Mouse (Mus musculus) embryonic facial prominence, embryonic 15.5 days (tissue): ENCODE results near the gene Klrg1. TPM values are rescaled to one million over a fixed set of nuclear protein-coding genes. Genes with fewer than 3 reads are reported as not detected.

Source experiments
- ATAC-seq: fragments of 200-750 bp; cut with Nextera tagmentation; 2 replicates; pipeline ENCODE4 v1.8.0; 2017; ENCODE audit warnings: low read depth, moderate TSS enrichment; ENCODE audit not compliant: insufficient number of reproducible peaks, low FRiP score, low TSS enrichment
- H3K27ac ChIP-seq: fragments of 300-500 bp; sonication (generic); replicated peaks from 2 replicates; pipeline ENCODE4 v1.5.1; 2015; ENCODE audit warnings: mild to moderate bottlenecking, inconsistent platforms
- H3K27me3 ChIP-seq: fragments of 300-500 bp; sonication (generic); 2 replicates; pipeline ENCODE4 v1.6.1; 2015; ENCODE audit warnings: inconsistent platforms
- H3K36me3 ChIP-seq: fragments of 300-500 bp; sonication (generic); 2 replicates; pipeline ENCODE4 v1.6.1; 2015; ENCODE audit warnings: mild to moderate bottlenecking, inconsistent platforms
- H3K4me1 ChIP-seq: fragments of 300-500 bp; sonication (generic); 2 replicates; pipeline ENCODE4 v1.6.1; 2015; ENCODE audit warnings: inconsistent platforms
- H3K4me2 ChIP-seq: fragments of 300-500 bp; sonication (generic); replicated peaks from 2 replicates; pipeline ENCODE4 v1.6.1; 2015; ENCODE audit warnings: mild to moderate bottlenecking, inconsistent platforms
- H3K4me3 ChIP-seq: fragments of 300-500 bp; sonication (generic); replicated peaks from 2 replicates; pipeline ENCODE4 v1.5.1; 2015; ENCODE audit warnings: mild to moderate bottlenecking, inconsistent platforms
- H3K9ac ChIP-seq: fragments of 300-500 bp; sonication (generic); 2 replicates; pipeline ENCODE4 v1.6.1; 2015; ENCODE audit warnings: inconsistent platforms
- H3K9me3 ChIP-seq: fragments of 300-500 bp; sonication (generic); replicated peaks from 2 replicates; pipeline ENCODE4 v1.6.1; 2016; ENCODE audit warnings: inconsistent platforms
- WGBS: fragments of 180-500 bp; shearing (Covaris S2); methylation state at CpG from one replicate; pipeline ENCODE4 v1.1.7; 2015; 5-methylcytosine and 5-hydroxymethylcytosine counted together
- polyA plus RNA-seq: library from polyadenylated mRNA; unstranded; fragments of >200 nt; fragmentation: Nextera tagmentation; extraction: Ambion mirVana; gene quantifications from 2 replicates; pipeline ENCODE4 v1.2.1, GENCODE M21; 2015

The Klrg1 gene
- polyA plus RNA-seq, 1 experiment from 2014 or later: not detected

DNA sequence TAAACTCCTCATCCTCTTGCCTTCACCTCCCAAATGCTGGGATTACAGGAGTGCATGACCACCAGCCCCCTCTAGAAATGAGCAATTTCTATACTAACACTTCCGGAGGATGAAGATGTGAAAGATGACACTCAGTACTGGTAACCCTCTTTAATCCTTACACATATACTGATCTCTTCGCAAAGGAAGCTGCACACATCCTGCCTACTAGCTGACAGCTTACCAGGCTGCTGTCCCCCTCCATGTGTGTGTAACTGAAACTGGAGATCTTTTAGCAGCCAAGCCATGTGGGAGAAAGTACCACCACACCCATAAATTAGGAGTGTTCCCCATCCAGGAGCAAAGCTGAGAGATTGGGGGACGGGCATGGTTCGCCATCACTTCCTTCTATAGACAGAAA, 13.5 kb downstream of the Klrg1 start:
- Histone ChIP-seq H3K4me3 (no peak overlapping the region), H3K9me3 (no peaks in the 10 kb centered on the region), H3K27me3 (no peaks in the 10 kb centered on the region), H3K4me2 (no peak overlapping the region), H3K27ac (no peak overlapping the region), H3K36me3 (no peaks in the 10 kb centered on the region), H3K4me1 (no peaks in the 10 kb centered on the region), H3K9ac (no peak overlapping the region)
- 74% methylated on average over 4 of the region's 4 CpGs for WGBS
- ATAC-seq: no peak

DNA sequence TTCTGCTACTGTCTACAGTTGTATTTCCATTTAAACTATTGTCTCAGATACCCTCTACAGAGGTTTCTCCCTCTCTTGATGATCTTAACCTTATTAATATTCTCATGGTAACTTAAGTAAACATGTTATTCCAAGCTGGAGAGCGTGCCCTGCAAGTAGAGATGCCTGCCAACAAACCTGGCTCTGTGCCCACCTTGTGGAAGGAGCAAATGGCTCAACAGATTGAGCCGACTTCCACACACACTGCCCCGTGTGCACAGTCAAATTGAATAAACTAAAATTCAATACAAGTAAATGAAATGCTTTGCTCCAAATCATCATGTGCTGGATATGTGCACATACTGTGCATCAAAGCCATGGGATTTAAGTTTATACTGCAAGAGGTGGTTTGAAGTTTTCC, 14.1 kb downstream of the Klrg1 start:
- 18% methylated on average over 3 of the region's 3 CpGs for WGBS
- Histone ChIP-seq H3K4me1 (no peaks in the 10 kb centered on the region), H3K4me2 (no peak overlapping the region), H3K27ac (no peak overlapping the region), H3K36me3 (no peaks in the 10 kb centered on the region), H3K27me3 (no peaks in the 10 kb centered on the region), H3K4me3 (no peak overlapping the region), H3K9me3 (no peaks in the 10 kb centered on the region), H3K9ac (no peak overlapping the region)
- ATAC-seq: no peak

DNA sequence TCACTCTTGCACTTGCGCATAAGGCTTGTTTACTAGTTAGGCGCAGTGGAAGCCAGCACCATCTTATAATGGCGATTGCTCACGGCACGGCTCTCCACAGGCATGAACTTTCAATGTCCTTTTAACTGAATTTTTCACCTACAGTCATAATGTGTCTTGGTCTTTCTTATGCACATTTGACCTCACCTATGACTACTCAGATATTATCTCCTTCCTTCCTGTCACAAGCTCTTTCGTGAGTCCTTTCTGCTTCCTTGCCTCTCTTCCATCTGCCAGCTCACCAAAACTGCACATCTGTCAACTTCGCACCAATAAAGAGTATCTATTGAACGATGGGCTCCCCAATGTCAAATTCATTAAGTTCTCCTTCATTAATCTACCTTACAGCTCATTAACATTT, 20.1 kb downstream of the Klrg1 start:
- no peak overlapping the region for H3K9ac ChIP-seq
- H3K4me2 ChIP-seq: no peak overlapping the region
- ATAC-seq: no peak
- no peaks in the 10 kb centered on the region for H3K36me3 ChIP-seq
- no peak overlapping the region for H3K27ac ChIP-seq
- no peaks in the 10 kb centered on the region for H3K4me1 ChIP-seq
- H3K9me3 ChIP-seq: no peaks in the 10 kb centered on the region
- no peaks in the 10 kb centered on the region for H3K27me3 ChIP-seq
- H3K4me3 ChIP-seq: no peak overlapping the region
- WGBS: 88% methylated on average over 8 of the region's 8 CpGs

DNA sequence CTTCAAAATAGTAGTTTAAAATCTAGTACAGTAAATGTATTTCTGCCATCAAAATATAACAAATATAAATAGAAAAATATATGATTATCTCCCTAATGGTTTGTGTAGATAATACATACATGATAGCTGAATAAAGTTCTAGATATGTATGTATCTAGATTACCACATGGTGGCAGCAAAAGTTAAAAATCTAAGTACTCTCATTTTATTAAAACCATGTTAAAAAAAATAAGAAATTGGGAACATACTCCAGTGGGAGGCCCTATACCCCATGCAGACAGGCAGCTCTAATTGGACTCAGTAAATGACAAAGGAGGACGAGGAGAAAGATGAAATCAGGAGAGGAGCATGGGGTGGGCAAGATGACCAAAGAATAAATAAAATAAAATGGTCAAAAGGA, 30.5 kb downstream of the Klrg1 start:
- 14% methylated on average over 1 of the region's 1 CpGs for whole genome bisulfite sequencing

DNA sequence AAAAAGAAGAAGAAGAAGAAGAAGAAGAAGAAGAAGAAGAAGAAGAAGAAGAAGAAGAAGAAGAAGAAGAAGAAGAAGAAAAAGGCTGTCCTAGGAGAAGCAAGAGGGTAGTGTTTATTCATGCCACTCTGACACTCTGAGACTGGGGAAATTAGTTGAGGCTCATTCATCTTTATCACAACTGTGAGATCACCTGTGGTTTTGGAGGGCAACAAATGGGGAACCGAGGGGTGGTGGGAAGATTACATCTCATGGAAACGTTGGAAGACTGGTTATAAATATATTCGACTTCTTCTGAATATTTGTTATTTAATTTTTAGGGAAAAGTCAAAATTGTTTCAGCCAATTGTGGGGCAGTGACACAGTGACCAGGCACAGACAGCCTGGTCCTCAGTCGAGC, 32.6 kb downstream of the Klrg1 start:
- Histone ChIP-seq H3K4me2 (no peak overlapping the region), H3K9me3 (no peaks in the 10 kb centered on the region), H3K36me3 (no peaks in the 10 kb centered on the region), H3K4me3 (no peak overlapping the region), H3K27ac (no peak overlapping the region), H3K27me3 (no peaks in the 10 kb centered on the region), H3K4me1 (no peaks in the 10 kb centered on the region), H3K9ac (no peak overlapping the region)
- WGBS: 75% methylated on average over 4 of the region's 4 CpGs
- ATAC-seq: no peak

More for the DNA sequence above, 30.5 kb downstream of the Klrg1 start:
- no peak overlapping the region for H3K4me3 ChIP-seq
- H3K27ac ChIP-seq: no peak overlapping the region
- no peak for ATAC-seq
- no peaks in the 10 kb centered on the region for H3K27me3 ChIP-seq
- H3K9ac ChIP-seq: no peak overlapping the region
- H3K4me1 ChIP-seq: no peaks in the 10 kb centered on the region
- no peaks in the 10 kb centered on the region for H3K36me3 ChIP-seq
- H3K9me3 ChIP-seq: no peaks in the 10 kb centered on the region
- H3K4me2 ChIP-seq: no peak overlapping the region

Other genes with a start within 250 kb of the Klrg1 start
- gene M6pr, start 25.8 kb upstream of the Klrg1 start, polyA plus RNA-seq: 88.2 and 94.8 TPM in 2 replicates
- 17.6 and 19.6 TPM in 2 replicates for gene Phc1, start 57.7 kb upstream of the Klrg1 start, polyA plus RNA-seq
- gene Rimklb, start 215.9 kb upstream of the Klrg1 start, polyA plus RNA-seq: 6.5 and 11.3 TPM in 2 replicates
- 25.7 and 28.4 TPM in 2 replicates for gene Mfap5, start 223.0 kb upstream of the Klrg1 start, polyA plus RNA-seq